Mouse (Mus musculus): ENCODE measurements at regions not wholly inside any gene's neighbourhood (a gene's known extent, or its start where the extent isn't known, plus 50 kb on each side); places are given as distances from the start of the nearest gene placed in this dataset.

DNA sequence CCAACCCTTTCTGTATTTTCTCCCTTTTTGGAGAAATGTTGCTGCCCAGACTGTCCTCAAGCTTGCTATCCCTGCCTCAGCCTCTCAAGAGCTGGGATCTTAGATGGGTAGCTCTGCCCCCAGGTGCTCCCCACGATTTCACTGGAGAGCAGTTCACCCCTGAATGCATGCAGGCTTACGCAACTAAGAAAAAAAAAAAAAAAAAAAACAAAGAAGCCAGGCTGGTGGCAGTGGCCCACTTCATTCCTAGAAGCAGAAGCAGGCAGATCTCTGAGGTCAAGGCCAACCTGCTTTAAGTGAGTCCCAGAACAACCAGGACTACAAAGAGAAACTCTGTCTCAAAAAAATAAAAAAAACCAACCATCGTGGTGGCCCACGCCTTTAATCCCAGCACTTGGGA lies 51.2 kb upstream of the Fbxo11 start:
- no peak for DNase-seq (ENCODE audit: low spot score)

DNA sequence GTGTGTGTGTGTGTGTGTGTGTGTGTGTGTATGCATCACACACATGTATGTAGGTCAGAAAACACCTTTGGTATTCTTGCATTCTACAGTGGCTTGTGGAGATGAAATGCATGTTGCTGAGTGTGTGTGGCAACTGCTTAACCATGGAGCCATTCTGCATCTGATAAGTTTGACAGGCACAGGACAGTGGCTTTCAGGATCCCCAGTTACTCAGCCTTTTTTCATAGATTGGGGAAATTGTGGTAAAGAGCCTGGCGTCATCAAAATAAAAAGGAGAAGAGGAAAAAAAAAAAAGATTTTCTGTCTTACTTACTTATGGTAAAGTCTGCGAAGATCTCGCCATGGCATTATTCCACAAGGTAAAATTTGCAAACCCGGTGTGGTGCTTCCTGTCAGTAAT lies 53.6 kb upstream of the Fbxo11 start:
- WGBS: 88% methylated on average over 4 of the region's 4 CpGs

More for the DNA sequence above, 51.2 kb upstream of the Fbxo11 start:
- no peak overlapping the region for H3K4me3 ChIP-seq
- 91% methylated on average over 4 of the region's 4 CpGs for WGBS
- no peaks in the 10 kb centered on the region for H3K36me3 ChIP-seq
- no peaks in the 10 kb centered on the region for H3K4me1 ChIP-seq (replicated peaks)
- no peaks in the 10 kb centered on the region for H3K9me3 ChIP-seq
- H3K27me3 ChIP-seq (ENCODE audit: insufficient read depth, poor library complexity, severe bottlenecking): no peaks in the 10 kb centered on the region
- no peak overlapping the region for H3K27ac ChIP-seq

GRCm38 (mm10) chr17:88123711-88124110 lies 58.6 kb upstream of the Fbxo11 start:
- no peaks in the 10 kb centered on the region for H3K4me1 ChIP-seq (replicated peaks)
- no peaks in the 10 kb centered on the region for H3K27me3 ChIP-seq (ENCODE audit: insufficient read depth, poor library complexity, severe bottlenecking)
- DNase-seq (ENCODE audit: low spot score): no peak
- H3K4me3 ChIP-seq: no peak overlapping the region
- H3K9me3 ChIP-seq: no peaks in the 10 kb centered on the region
- H3K36me3 ChIP-seq: no peaks in the 10 kb centered on the region
- no peak overlapping the region for H3K27ac ChIP-seq
- 89% methylated on average over 3 of the region's 3 CpGs for WGBS

More for the DNA sequence above, 53.6 kb upstream of the Fbxo11 start:
- no peaks in the 10 kb centered on the region for H3K9me3 ChIP-seq
- H3K4me1 ChIP-seq (replicated peaks): no peaks in the 10 kb centered on the region
- H3K27ac ChIP-seq: no peak overlapping the region
- DNase-seq (ENCODE audit: low spot score): no peak
- no peaks in the 10 kb centered on the region for H3K36me3 ChIP-seq
- H3K4me3 ChIP-seq: no peak overlapping the region
- H3K27me3 ChIP-seq (ENCODE audit: insufficient read depth, poor library complexity, severe bottlenecking): no peaks in the 10 kb centered on the region

DNA sequence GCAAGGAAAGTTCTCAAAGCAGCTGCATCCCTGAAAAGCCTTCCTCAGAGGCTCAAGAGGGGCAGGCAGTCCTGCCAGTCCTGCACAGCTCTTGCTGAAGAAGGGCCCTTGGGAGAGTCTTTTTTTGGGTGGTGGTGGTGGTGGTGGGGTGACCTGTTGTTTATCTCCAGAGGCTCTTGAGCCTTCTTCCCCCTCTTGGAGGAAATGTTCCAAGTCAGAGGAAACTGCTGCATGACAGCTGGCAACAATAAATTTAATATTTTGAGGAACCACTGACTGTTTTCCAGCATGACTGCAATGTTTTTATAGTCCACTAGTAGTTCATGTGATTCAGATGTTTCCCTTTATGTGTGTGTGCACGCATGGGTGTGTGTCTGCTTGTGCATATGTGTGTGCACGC lies 62.0 kb upstream of the Fbxo11 start:
- Histone ChIP-seq H3K9me3 (no peaks in the 10 kb centered on the region), H3K4me1 (replicated peaks) (no peaks in the 10 kb centered on the region), H3K27me3 (ENCODE audit: insufficient read depth, poor library complexity, severe bottlenecking) (no peaks in the 10 kb centered on the region), H3K4me3 (no peak overlapping the region), H3K36me3 (no peaks in the 10 kb centered on the region), H3K27ac (no peak overlapping the region)
- no peak for DNase-seq (ENCODE audit: low spot score)
- WGBS: 89% methylated on average over 2 of the region's 2 CpGs

DNA sequence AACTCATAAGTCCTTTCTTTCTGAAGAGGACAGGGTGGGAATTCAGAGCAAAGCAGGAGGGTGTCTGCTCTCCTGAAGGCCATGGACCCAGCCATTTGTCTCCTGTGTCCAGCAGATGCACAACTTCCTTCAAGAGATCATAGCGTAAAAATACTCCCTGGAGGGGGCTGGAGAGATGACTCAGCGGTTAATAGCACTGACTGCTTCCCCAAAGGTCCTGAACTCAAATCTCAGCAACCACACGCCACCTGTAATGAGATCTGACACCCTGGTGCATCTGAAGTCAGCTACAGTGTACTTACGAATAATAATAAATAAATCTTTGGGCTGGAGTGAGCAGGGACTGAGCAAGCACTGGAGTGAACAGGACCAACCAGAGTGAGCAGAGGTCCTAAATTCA lies 66.2 kb upstream of the Fbxo11 start:
- Histone ChIP-seq H3K27ac (no peak overlapping the region), H3K36me3 (no peaks in the 10 kb centered on the region), H3K27me3 (ENCODE audit: insufficient read depth, poor library complexity, severe bottlenecking) (no peaks in the 10 kb centered on the region), H3K9me3 (no peaks in the 10 kb centered on the region), H3K4me3 (no peak overlapping the region), H3K4me1 (replicated peaks) (no peaks in the 10 kb centered on the region)
- DNase-seq (ENCODE audit: low spot score): no peak
- WGBS: 82% methylated on average over 4 of the region's 4 CpGs

DNA sequence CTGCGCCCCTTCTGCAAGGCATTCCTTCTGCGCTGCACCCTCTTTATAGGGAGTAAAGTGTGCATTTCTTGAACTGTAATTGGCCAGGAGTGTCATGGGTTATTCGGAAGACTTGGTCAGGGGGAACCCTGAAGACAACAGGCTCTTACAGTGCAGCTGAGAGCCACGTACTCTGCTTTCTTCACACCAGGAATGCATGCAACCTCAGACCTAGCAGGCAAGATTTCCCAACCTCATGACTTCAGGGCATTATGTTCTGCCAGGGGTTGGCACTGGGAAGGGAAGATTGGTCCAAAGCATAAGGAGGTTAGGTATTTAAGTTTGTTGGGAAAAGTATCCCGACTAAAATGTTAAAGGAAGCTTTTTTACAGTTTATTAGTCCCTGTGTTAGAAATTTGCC lies 66.9 kb upstream of the Fbxo11 start:
- Histone ChIP-seq H3K4me3 (no peak overlapping the region), H3K36me3 (no peaks in the 10 kb centered on the region), H3K27ac (no peak overlapping the region), H3K27me3 (ENCODE audit: insufficient read depth, poor library complexity, severe bottlenecking) (no peaks in the 10 kb centered on the region), H3K9me3 (no peaks in the 10 kb centered on the region), H3K4me1 (replicated peaks) (no peaks in the 10 kb centered on the region)
- DNase-seq (ENCODE audit: low spot score): no peak
- WGBS: 87% methylated on average over 5 of the region's 5 CpGs

DNA sequence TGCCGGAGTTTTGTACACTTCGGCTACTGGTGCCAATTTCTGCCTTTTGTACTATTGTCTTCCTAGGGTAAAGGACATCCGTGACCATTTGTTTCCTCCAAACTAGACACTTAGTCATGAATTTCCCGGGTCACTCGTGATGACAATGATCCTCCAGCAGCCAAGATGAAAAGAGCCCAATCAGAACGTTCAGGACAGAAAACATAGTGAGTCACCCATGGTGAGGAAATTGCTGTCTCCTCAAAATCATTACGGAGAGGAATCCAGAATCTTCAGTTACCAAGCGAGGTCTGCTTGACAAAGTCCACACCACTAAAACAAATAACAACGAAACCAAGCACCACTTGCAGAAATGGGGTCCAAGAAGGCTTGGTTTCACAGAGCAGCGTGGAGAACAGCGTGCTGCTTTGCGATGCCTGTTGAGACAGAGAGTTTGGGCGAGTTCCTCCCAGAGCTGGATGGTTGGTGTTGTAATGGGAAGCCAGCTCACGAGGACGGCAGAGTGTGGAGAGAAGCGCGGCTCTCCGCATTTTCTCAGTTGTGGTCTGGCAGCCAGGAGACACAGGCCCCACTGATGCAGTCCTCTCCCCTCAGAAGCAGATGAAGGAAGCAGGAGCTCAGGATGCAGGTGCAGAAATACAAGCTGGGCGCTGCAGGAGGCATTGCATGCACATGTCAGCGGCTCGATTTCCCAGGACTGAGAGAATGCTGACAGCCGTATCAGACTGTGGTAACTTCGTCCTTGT lies 67.7 kb upstream of the Fbxo11 start:
- DNase-seq (ENCODE audit: low spot score): no peak
- no peaks in the 10 kb centered on the region for H3K36me3 ChIP-seq
- no peaks in the 10 kb centered on the region for H3K9me3 ChIP-seq
- H3K4me1 ChIP-seq (replicated peaks): no peaks in the 10 kb centered on the region
- H3K27me3 ChIP-seq (ENCODE audit: insufficient read depth, poor library complexity, severe bottlenecking): no peaks in the 10 kb centered on the region
- 78% methylated on average over 23 of the region's 23 CpGs for WGBS
- no peak overlapping the region for H3K27ac ChIP-seq
- H3K4me3 ChIP-seq: no peak overlapping the region

DNA sequence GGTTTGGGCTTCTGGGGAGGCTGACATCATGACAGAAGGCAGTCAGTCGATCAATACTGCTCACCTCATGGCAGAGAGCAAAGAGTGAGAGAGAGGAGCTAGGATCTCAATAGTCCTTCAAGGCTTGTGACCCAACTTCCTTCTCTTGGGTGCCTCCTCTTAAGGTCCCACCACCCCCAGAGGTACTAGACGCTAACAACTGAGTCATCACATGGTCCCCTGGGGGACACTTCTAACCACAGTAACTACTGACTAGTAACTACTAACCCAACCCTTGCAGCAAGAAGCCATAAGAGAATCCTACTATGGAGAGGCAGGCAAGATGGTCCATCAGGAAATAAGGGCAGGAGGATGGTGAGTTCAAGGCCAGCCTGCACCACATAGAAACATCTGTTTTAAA lies 69.5 kb upstream of the Fbxo11 start:
- no peak overlapping the region for H3K27ac ChIP-seq
- H3K4me1 ChIP-seq (replicated peaks): no peaks in the 10 kb centered on the region
- no peak overlapping the region for H3K4me3 ChIP-seq
- H3K36me3 ChIP-seq: no peaks in the 10 kb centered on the region
- no peaks in the 10 kb centered on the region for H3K27me3 ChIP-seq (ENCODE audit: insufficient read depth, poor library complexity, severe bottlenecking)
- WGBS: 90% methylated on average over 2 of the region's 2 CpGs
- DNase-seq (ENCODE audit: low spot score): no peak
- no peaks in the 10 kb centered on the region for H3K9me3 ChIP-seq

DNA sequence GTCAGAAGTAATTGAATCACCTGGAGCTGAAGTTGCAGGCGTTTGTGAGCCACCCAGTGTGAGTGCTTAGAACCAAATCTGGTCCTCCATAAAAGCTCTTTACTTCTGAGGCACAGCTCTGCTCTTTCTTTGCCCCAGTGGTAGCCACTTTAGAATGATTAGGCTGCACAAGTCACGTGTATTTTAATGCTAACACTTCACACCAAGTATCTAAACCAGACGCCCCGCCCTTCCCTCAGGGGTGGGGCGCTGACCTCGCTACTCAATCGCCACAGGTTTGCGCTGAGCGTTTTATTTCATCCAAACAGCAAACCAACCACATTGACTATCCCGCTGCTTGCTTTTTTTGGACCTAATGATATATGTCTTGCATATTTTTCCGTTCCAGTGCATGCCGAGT lies 76.4 kb upstream of the Fbxo11 start:
- Histone ChIP-seq H3K9me3 (no peaks in the 10 kb centered on the region), H3K4me1 (replicated peaks) (no peaks in the 10 kb centered on the region), H3K27ac (no peak overlapping the region), H3K36me3 (no peaks in the 10 kb centered on the region), H3K27me3 (ENCODE audit: insufficient read depth, poor library complexity, severe bottlenecking) (no peaks in the 10 kb centered on the region), H3K4me3 (no peak overlapping the region)
- 36% methylated on average over 12 of the region's 12 CpGs for WGBS
- DNase-seq (ENCODE audit: low spot score): no peak

GRCm38 (mm10) chr17:88142003-88142402 lies 76.9 kb upstream of the Fbxo11 start:
- Histone ChIP-seq H3K4me1 (replicated peaks) (no peaks in the 10 kb centered on the region), H3K27ac (no peak overlapping the region), H3K36me3 (no peaks in the 10 kb centered on the region), H3K4me3 (no peak overlapping the region), H3K27me3 (ENCODE audit: insufficient read depth, poor library complexity, severe bottlenecking) (no peaks in the 10 kb centered on the region), H3K9me3 (no peaks in the 10 kb centered on the region)
- DNase-seq (ENCODE audit: low spot score): no peak
- 50% methylated on average over 8 of the region's 8 CpGs for WGBS

GRCm38 (mm10) chr17:88142809-88143208 lies 77.7 kb upstream of the Fbxo11 start:
- DNase-seq (ENCODE audit: low spot score): no peak
- Histone ChIP-seq H3K27ac (no peak overlapping the region), H3K4me1 (replicated peaks) (no peaks in the 10 kb centered on the region), H3K36me3 (no peaks in the 10 kb centered on the region), H3K9me3 (no peaks in the 10 kb centered on the region), H3K27me3 (ENCODE audit: insufficient read depth, poor library complexity, severe bottlenecking) (no peaks in the 10 kb centered on the region), H3K4me3 (no peak overlapping the region)
- 83% methylated on average over 3 of the region's 3 CpGs for WGBS

- Histone ChIP-seq H3K4me3 (no peak overlapping the region), H3K9me3 (no peaks in the 10 kb centered on the region), H3K27me3 (ENCODE audit: insufficient read depth, poor library complexity, severe bottlenecking) (no peaks in the 10 kb centered on the region), H3K4me1 (replicated peaks) (no peaks in the 10 kb centered on the region), H3K36me3 (no peaks in the 10 kb centered on the region), H3K27ac (no peak overlapping the region)
- DNase-seq (ENCODE audit: low spot score): no peak
- 77% methylated on average over 3 of the region's 3 CpGs for WGBS
Observed at GRCm38 (mm10) chr17:88143378-88143943, 78.4 kb upstream of the Fbxo11 start.

GRCm38 (mm10) chr17:88158550-88158949 lies 93.5 kb upstream of the Fbxo11 start:
- 19% methylated on average over 6 of the region's 6 CpGs for WGBS
- peaks cover 20% of the 10 kb centered on the region for H3K4me1 ChIP-seq (replicated peaks)
- H3K9me3 ChIP-seq: no peaks in the 10 kb centered on the region
- no peak overlapping the region for H3K27ac ChIP-seq
- DNase-seq (ENCODE audit: low spot score): no peak
- no peaks in the 10 kb centered on the region for H3K36me3 ChIP-seq
- H3K4me3 ChIP-seq: no peak overlapping the region
- 0 out of 2 replicates have a peak, but pooled peaks cover 15% of the 10 kb centered on the region for H3K27me3 ChIP-seq (ENCODE audit: insufficient read depth, poor library complexity, severe bottlenecking)
